Mouse (Mus musculus) ES-Bruce4 (cell line): ENCODE results near the gene Chic2.

ENCODE experiments used
- CTCF ChIP-seq: IDR thresholded peaks from one replicate; pipeline ENCODE4 v1.8.1; 2011; ENCODE audit warnings: low read depth, low read length
- EP300 ChIP-seq: IDR thresholded peaks from 2 replicates; pipeline ENCODE4 v1.6.1; 2011; ENCODE audit warnings: low read depth, low read length; ENCODE audit not compliant: insufficient read depth

- no peak for TF ChIP-seq CTCF
- no peak for TF ChIP-seq EP300
These were observed 32.4 kb upstream of the Chic2 start for GRCm38 (mm10) chr5:75077051-75077380.
